Mouse (Mus musculus): Measurements from ENCODE around the gene 4930438A08Rik. TPM values are rescaled to one million over a fixed set of nuclear protein-coding genes. Genes with fewer than 3 reads are reported as not detected.
"Not testable (repeated sequence)": the region's sequence is repeated elsewhere in the genome, so short reads cannot be mapped to it uniquely, and the experiment has no call there.

The 4930438A08Rik gene
- polyA plus RNA-seq, 1 experiment from 2014 or later = 0.08 TPM

GRCm38 (mm10) chr11:58297396-58297795 lies 22.8 kb downstream of the 4930438A08Rik start:
- Histone ChIP-seq H3K27ac (ENCODE audit: low read length) (no peak overlapping the region), H3K4me2 (ENCODE audit: low read depth, low read length) (no peak overlapping the region), H3K9me3 (replicated peaks; ENCODE audit: control insufficient read depth, low read length) (no peaks in the 10 kb centered on the region), H3K36me3 (ENCODE audit: control insufficient read depth, insufficient read depth) (no peaks in the 10 kb centered on the region), H3K27me3 (ENCODE audit: control insufficient read depth, insufficient read depth, low read length) (no peaks in the 10 kb centered on the region), H3K4me1 (ENCODE audit: control insufficient read depth, insufficient read depth, low read length) (peaks cover 4% of the 10 kb centered on the region; the same call in 1 of the 2 replicates), H3K9ac (ENCODE audit: low read length) (no peak overlapping the region), H3K4me3 (ENCODE audit: low read length) (no peak overlapping the region)
- whole genome bisulfite sequencing = 79% methylated on average over 6 of the region's 6 CpGs
- ATAC-seq (replicated peaks; ENCODE audit: extremely low read depth, insufficient read depth, low FRiP score) = no peak

DNA sequence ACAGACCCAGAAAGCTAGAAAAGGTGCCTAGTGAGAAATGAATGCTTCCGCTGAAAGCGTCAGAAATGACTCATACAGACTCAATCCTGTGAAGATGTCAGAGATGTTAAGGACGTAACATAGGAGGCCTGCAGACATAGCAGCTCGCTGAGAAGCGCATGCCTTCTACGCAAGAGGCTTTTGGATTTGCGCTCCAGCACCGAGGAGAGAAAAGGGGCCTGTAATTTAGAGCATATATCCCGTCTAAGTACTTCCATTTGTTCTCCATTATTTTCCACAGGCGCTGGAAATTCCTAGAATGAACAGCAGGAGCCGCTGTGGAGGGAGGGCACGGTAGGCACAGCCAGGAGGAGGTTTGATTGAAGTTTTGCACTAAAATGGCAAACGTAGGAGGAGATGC lies 26.5 kb downstream of the 4930438A08Rik start:
- H3K27ac ChIP-seq (ENCODE audit: low read length) = no peak overlapping the region
- H3K4me2 ChIP-seq (ENCODE audit: low read depth, low read length) = peak overlapping the region; percentile 74
- no peaks in the 10 kb centered on the region for H3K27me3 ChIP-seq (ENCODE audit: control insufficient read depth, insufficient read depth, low read length)
- peak overlapping the region; percentile 44 for H3K4me3 ChIP-seq (ENCODE audit: low read length)
- 13% methylated on average over 13 of the region's 13 CpGs for WGBS
- no peaks in the 10 kb centered on the region for H3K36me3 ChIP-seq (ENCODE audit: control insufficient read depth, insufficient read depth)
- ATAC-seq (replicated peaks; ENCODE audit: extremely low read depth, insufficient read depth, low FRiP score) = no peak
- peaks cover 9% of the 10 kb centered on the region for H3K4me1 ChIP-seq (ENCODE audit: control insufficient read depth, insufficient read depth, low read length)
- peak overlapping the region; percentile 46 for H3K9ac ChIP-seq (ENCODE audit: low read length)
- no peaks in the 10 kb centered on the region for H3K9me3 ChIP-seq (replicated peaks; ENCODE audit: control insufficient read depth, low read length)

- Histone ChIP-seq H3K4me1 (ENCODE audit: control insufficient read depth, insufficient read depth, low read length) (peaks cover 12% of the 10 kb centered on the region), H3K9ac (ENCODE audit: low read length) (peak overlapping the region; percentile 80), H3K4me2 (ENCODE audit: low read depth, low read length) (peak overlapping the region; percentile 74), H3K36me3 (ENCODE audit: control insufficient read depth, insufficient read depth) (no peaks in the 10 kb centered on the region), H3K27me3 (ENCODE audit: control insufficient read depth, insufficient read depth, low read length) (no peaks in the 10 kb centered on the region), H3K27ac (ENCODE audit: low read length) (peak overlapping the region; percentile 95), H3K4me3 (ENCODE audit: low read length) (peak overlapping the region; percentile 80), H3K9me3 (replicated peaks; ENCODE audit: control insufficient read depth, low read length) (no peaks in the 10 kb centered on the region)
- ATAC-seq (replicated peaks; ENCODE audit: extremely low read depth, insufficient read depth, low FRiP score) = peak; percentile 91
- WGBS = under 1% methylated on average over 36 of the region's 36 CpGs
Observed at GRCm38 (mm10) chr11:58301837-58302754, 27.5 kb downstream of the 4930438A08Rik start.

GRCm38 (mm10) chr11:58302774-58303445 lies 28.3 kb downstream of the 4930438A08Rik start:
- Histone ChIP-seq H3K27ac (ENCODE audit: low read length) (peak overlapping the region; percentile 95), H3K9ac (ENCODE audit: low read length) (peak overlapping the region; percentile 80), H3K9me3 (replicated peaks; ENCODE audit: control insufficient read depth, low read length) (no peaks in the 10 kb centered on the region), H3K27me3 (ENCODE audit: control insufficient read depth, insufficient read depth, low read length) (no peaks in the 10 kb centered on the region), H3K36me3 (ENCODE audit: control insufficient read depth, insufficient read depth) (no peaks in the 10 kb centered on the region), H3K4me3 (ENCODE audit: low read length) (peak overlapping the region; percentile 80), H3K4me2 (ENCODE audit: low read depth, low read length) (peak overlapping the region; percentile 74), H3K4me1 (ENCODE audit: control insufficient read depth, insufficient read depth, low read length) (peaks cover 16% of the 10 kb centered on the region)
- peak; percentile 53 for ATAC-seq (replicated peaks; ENCODE audit: extremely low read depth, insufficient read depth, low FRiP score)
- WGBS = 1% methylated on average over 26 of the region's 26 CpGs

DNA sequence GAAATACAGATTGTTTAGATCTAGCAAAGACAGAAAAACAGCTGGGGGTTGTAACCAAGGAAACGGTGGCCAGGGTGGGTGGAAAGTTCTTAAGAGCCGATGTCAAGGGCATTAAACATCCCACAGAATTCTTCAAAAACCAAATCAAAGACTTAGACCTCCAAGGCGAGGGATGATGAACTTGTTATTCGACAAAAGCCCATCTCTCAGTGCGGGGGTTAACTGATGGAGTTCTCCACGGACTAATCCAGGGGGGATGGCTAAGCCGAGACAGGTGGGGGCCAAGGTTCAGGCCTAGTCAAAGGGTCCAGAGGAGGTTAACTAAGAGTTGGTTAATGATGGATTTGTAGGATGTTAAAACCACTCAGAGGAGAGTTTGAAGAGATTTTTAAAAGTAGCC lies 29.0 kb downstream of the 4930438A08Rik start:
- no peak for ATAC-seq (replicated peaks; ENCODE audit: extremely low read depth, insufficient read depth, low FRiP score)
- Histone ChIP-seq H3K4me1 (ENCODE audit: control insufficient read depth, insufficient read depth, low read length) (peaks cover 18% of the 10 kb centered on the region), H3K9ac (ENCODE audit: low read length) (peak overlapping the region; percentile 29), H3K36me3 (ENCODE audit: control insufficient read depth, insufficient read depth) (no peaks in the 10 kb centered on the region), H3K9me3 (replicated peaks; ENCODE audit: control insufficient read depth, low read length) (no peaks in the 10 kb centered on the region), H3K27me3 (ENCODE audit: control insufficient read depth, insufficient read depth, low read length) (no peaks in the 10 kb centered on the region), H3K27ac (ENCODE audit: low read length) (no peak overlapping the region), H3K4me3 (ENCODE audit: low read length) (no peak overlapping the region), H3K4me2 (ENCODE audit: low read depth, low read length) (peak overlapping the region; percentile 49)
- 45% methylated on average over 7 of the region's 7 CpGs for WGBS

GRCm38 (mm10) chr11:58305299-58305698 lies 30.7 kb downstream of the 4930438A08Rik start:
- H3K9me3 ChIP-seq (replicated peaks; ENCODE audit: control insufficient read depth, low read length); H3K4me2 ChIP-seq (ENCODE audit: low read depth, low read length); H3K4me3 ChIP-seq (ENCODE audit: low read length); H3K27me3 ChIP-seq (ENCODE audit: control insufficient read depth, insufficient read depth, low read length); ATAC-seq (replicated peaks; ENCODE audit: extremely low read depth, insufficient read depth, low FRiP score); H3K36me3 ChIP-seq (ENCODE audit: control insufficient read depth, insufficient read depth); H3K9ac ChIP-seq (ENCODE audit: low read length); H3K27ac ChIP-seq (ENCODE audit: low read length): not testable (repeated sequence)
- WGBS = 88% methylated on average over 8 of the region's 8 CpGs
- peaks cover 18% of the 10 kb centered on the region for H3K4me1 ChIP-seq (ENCODE audit: control insufficient read depth, insufficient read depth, low read length)

- Histone ChIP-seq H3K4me2 (ENCODE audit: low read depth, low read length) (peak within 1 kb of the TSS; percentile 99), H3K4me1 (ENCODE audit: control insufficient read depth, insufficient read depth, low read length) (peaks cover 14% of the 10 kb centered on the region), H3K27ac (ENCODE audit: low read length) (peak within 1 kb of the TSS; percentile 39), H3K9me3 (replicated peaks; ENCODE audit: control insufficient read depth, low read length) (no peaks in the 10 kb centered on the region), H3K36me3 (ENCODE audit: control insufficient read depth, insufficient read depth) (no peaks in the 10 kb centered on the region), H3K9ac (ENCODE audit: low read length) (peak within 1 kb of the TSS; percentile 82), H3K27me3 (ENCODE audit: control insufficient read depth, insufficient read depth, low read length) (no peaks in the 10 kb centered on the region), H3K4me3 (ENCODE audit: low read length) (peak within 1 kb of the TSS; percentile 69)
- ATAC-seq (replicated peaks; ENCODE audit: extremely low read depth, insufficient read depth, low FRiP score) = peak; percentile 55
- under 1% methylated on average over 34 of the region's 34 CpGs for WGBS
Observed at GRCm38 (mm10) chr11:58306860-58307308, 32.3 kb downstream of the 4930438A08Rik start, which contains the start of gene Zfp692. Zfp692 (plus strand) TSS chr11:58307069.

GRCm38 (mm10) chr11:58307411-58308080 lies 32.9 kb downstream of the 4930438A08Rik start:
- no peaks in the 10 kb centered on the region for H3K27me3 ChIP-seq (ENCODE audit: control insufficient read depth, insufficient read depth, low read length)
- under 1% methylated on average over 42 of the region's 42 CpGs for WGBS
- peak overlapping the region; percentile 39 for H3K27ac ChIP-seq (ENCODE audit: low read length)
- H3K36me3 ChIP-seq (ENCODE audit: control insufficient read depth, insufficient read depth) = no peaks in the 10 kb centered on the region
- H3K4me3 ChIP-seq (ENCODE audit: low read length) = peak overlapping the region; percentile 69
- H3K9me3 ChIP-seq (replicated peaks; ENCODE audit: control insufficient read depth, low read length) = no peaks in the 10 kb centered on the region
- H3K4me1 ChIP-seq (ENCODE audit: control insufficient read depth, insufficient read depth, low read length) = peaks cover 14% of the 10 kb centered on the region
- H3K4me2 ChIP-seq (ENCODE audit: low read depth, low read length) = peak overlapping the region; percentile 99
- peak overlapping the region; percentile 82 for H3K9ac ChIP-seq (ENCODE audit: low read length)
- peak; percentile 28; the same call in 1 of the 2 replicates for ATAC-seq (replicated peaks; ENCODE audit: extremely low read depth, insufficient read depth, low FRiP score)
